Mouse (Mus musculus) frontal cortex, postnatal 25 days (tissue): ENCODE data around the gene Cib4.

ENCODE experiments used
- DNase-seq, 2 experiments: peaks; one replicate each; pipeline ENCODE4 v3.0.0; 2022; ENCODE audit warnings: low spot score in 2 of 2

The Cib4 gene

DNA sequence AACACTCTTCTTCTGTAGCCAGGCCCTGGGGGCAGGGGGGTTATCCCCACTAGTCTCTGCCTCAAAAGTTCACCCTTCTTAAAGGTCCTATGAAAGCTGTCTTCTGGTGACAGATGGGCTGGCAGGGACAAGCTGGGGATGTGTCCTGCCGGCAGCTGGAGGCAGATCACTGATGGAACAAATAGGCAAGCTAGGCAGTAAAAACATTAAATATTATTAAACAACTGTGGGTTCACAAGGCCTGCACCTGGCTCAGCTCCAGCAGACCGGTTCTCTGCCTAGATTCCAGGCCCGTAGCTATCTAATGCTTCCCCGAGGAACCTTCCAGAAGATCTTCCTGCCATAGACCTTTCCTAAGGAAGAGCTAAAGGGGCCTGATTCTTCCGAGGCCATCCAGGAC, 27.5 kb downstream of the Cib4 start:
- DNase-seq = no peak

- peak; percentile 28 to 36 for DNase-seq
Measured at GRCm38 (mm10) chr5:30516376-30516775, 29.3 kb downstream of the Cib4 start.

DNA sequence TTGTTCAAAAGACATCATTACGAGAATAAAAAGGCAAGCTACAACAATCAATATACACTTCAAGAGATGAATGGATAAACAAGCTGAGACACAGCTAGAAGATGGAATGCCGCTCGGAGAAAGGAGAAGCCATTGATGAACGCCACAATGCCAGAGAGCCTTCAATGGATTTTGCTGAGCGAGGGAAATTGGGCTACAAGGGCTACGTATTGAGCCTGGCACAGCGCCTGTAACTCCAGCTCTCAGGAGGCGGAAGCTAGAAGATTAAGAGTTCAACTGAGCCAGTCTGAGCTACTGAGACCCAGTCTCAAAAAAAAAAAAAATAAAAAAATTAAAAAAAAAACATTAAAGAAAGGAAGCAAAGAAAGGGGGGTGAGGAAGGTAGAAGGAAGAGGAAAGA, 32.5 kb downstream of the Cib4 start:
- DNase-seq = no peak

DNA sequence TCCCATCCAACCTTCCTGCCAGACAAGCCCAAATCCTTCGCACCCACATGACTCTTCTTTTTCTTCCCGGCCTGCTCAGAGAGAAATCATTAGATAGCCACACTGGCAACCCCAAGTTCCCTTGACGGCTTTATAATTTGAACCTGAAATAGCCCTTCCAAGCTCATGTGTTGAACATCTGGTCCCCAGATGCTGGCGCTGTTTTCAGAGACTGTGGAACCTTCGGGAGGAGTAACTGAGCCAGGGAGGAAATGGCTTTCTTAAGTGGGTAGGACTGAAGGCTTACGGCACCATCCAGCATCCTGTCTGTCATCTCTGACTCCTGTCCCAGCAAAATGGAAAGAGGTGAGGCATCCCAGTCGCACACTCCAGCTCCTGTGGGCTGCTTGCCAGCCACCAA, 48.3 kb downstream of the Cib4 start:
- no peak for DNase-seq

- DNase-seq = no peak
Measured at GRCm38 (mm10) chr5:30496821-30497220, 48.8 kb downstream of the Cib4 start.

- DNase-seq = no peak
Measured at GRCm38 (mm10) chr5:30495288-30495687, 50.3 kb downstream of the Cib4 start.

DNA sequence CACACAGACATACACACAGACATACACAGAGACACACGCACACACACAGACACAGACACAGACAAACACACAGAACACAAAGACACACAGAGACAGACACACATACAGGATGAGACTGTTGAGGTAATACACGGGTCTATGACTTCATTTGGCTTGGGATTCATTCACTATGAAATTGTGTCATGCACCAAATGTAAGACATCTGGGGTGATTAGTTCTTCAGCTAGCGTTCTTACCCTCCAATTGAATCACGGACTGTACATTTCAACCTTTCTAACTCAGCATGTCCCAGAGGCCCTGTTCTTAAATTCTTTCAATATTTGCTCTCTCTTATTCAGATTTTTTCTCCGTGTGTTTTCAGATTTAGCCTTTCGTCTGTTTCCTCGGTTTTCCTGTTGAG, 51.0 kb downstream of the Cib4 start:
- no peak for DNase-seq

- no peak for DNase-seq
Measured at GRCm38 (mm10) chr5:30493723-30494122, 51.9 kb downstream of the Cib4 start.

DNA sequence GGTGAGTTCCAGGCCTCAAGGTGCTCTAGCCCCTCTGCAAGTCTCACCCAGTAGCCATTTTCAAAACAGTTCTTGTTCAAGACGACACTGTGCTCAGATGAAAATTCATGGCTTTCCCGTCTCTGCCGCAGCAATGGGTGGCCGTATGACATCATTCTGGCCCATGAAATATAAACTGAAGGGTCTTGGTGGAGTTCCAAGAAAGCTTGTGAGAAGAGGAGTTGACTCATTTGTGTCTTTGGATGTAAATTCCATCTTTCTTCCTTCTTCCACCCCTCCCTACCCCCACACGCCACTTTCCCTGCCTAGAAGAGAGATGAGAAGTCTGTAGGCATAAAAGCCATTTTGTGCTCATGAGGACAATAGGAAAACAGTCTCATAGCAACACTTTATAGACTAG, 54.8 kb downstream of the Cib4 start:
- DNase-seq = no peak

- DNase-seq = no peak
Measured at GRCm38 (mm10) chr5:30490215-30490614, 55.4 kb downstream of the Cib4 start.

- DNase-seq = no peak
Measured at GRCm38 (mm10) chr5:30485136-30485535, 60.5 kb downstream of the Cib4 start.

DNA sequence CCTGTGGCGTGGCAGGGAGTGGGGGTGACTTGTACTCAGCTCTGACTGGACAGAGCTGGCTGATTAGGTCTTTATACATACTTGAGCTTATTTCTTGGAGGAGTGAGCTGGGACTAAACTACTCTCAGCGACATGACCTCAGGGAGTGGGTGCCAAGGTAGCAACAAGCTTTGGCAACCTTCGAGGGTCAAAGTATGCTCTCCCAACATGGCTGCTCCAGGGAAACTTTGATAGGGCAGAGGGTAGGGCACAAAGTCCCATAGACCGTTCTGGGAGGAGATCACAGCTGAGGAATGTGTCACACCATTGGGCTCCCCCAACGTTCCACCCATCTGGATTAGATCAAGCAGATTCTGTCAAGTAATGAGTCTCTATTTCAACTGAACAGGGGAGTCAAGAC, 61.0 kb downstream of the Cib4 start:
- no peak for DNase-seq

GRCm38 (mm10) chr5:30483533-30483932, 62.1 kb downstream of the Cib4 start:
- no peak for DNase-seq

DNA sequence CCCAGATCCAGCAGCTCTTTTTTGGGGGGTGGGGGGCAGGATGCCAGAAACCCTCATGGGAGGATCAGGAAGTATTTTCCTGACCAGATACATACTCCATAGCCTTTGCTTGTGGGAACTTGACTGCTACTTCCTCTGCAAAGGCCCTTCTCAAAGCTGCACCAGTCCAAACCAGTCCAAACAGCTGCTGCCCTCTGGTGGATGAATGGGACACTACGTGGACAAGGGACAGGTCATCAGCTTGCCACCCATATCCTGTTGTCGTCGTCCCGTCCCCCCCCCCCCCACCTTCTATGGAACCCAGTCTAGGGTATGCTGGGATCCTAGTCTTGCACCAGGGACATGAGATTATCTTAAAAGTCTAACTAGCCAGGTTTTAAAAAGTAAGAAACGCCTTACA, 63.3 kb downstream of the Cib4 start:
- DNase-seq = peak; percentile 54 to 59

DNA sequence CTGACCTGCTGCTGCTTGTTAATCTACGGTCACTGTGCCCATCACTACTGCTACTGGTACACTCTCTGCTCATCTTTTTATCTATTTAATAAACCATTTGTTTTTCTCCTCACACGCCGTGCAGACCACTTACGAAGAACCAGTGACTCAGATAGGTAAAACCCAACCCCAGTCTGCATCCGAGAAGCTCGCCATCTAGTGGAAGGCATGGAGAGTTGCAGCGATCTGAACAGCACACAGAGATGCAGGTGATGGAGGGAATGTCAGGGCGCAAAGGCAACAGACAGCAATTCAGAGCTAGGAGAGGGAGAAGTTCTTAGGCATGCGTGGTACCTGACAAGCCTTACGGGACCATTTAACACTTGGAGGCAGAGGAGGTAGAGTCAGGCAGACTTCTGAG, 69.1 kb downstream of the Cib4 start:
- no peak for DNase-seq

- no peak for DNase-seq
Measured at GRCm38 (mm10) chr5:30472148-30472547, 73.5 kb downstream of the Cib4 start.

GRCm38 (mm10) chr5:30470454-30470853, 75.2 kb downstream of the Cib4 start:
- no peak for DNase-seq

GRCm38 (mm10) chr5:30466315-30466714, 79.3 kb downstream of the Cib4 start:
- DNase-seq = no peak

GRCm38 (mm10) chr5:30465861-30466260, 79.8 kb downstream of the Cib4 start, which contains the start of gene 1700001C02Rik:
TSS of gene 1700001C02Rik (plus strand) at chr5:30466047.
- DNase-seq = no peak

DNA sequence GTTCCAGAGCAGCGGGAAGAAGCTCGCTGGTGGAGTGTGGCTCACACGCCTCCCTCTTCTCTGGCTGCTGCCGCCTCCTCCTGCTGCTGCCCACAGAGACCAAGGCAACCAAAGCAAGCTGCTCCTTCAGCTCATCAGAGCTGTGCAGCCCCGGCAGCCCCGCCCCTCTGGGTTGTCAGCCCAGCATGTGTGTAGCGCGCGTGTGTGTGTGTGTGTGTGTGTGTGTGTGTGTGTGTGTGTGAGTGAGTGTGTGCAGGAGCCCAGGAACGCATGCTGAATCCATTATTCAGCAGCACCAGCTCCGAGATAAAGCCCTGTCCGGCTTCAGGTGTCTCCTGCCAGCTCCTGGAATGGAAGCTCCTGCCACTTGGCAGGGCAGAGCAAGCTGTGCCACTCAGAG, 83.8 kb downstream of the Cib4 start, which contains the start of gene Otof:
Gene Otof, minus strand, starts transcription at position 112 of the 400 bp plus-strand sequence.
- DNase-seq = peak; percentile 25 to 49

DNA sequence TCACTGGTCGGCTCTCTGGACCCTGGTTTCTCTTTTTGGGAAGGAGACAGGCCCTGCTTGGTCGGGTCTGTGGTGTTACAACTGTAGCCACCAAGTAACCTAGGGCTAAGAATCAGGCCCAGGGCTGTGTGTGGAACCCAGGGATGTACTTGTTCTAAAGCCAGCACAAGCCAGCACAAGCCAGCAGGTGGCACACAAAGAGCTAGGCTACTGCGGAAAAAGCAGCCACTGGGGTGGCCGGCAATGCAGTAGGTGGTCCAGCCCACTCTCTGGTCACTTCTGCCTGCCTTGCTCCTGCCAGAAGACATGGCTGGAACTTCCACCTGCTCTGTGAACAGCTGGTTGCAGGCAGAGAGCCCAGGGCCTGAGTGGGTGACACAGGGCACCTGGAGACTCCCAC, 85.5 kb downstream of the Cib4 start:
- DNase-seq = no peak

- DNase-seq = no peak
Measured at GRCm38 (mm10) chr5:30456056-30456455, 89.6 kb downstream of the Cib4 start.

- no peak for DNase-seq
Measured at GRCm38 (mm10) chr5:30444327-30444895, 101.2 kb downstream of the Cib4 start.

GRCm38 (mm10) chr5:30442196-30442595, 103.4 kb downstream of the Cib4 start:
- no peak for DNase-seq
